Mouse (Mus musculus) right cerebral cortex, adult 18-20 months (tissue): ENCODE data around the gene Rwdd3.

Experiments
- DNase-seq: peaks from one replicate; pipeline ENCODE4 v3.0.0; 2022; ENCODE audit warnings: mixed read lengths

Rwdd3 gene

DNA sequence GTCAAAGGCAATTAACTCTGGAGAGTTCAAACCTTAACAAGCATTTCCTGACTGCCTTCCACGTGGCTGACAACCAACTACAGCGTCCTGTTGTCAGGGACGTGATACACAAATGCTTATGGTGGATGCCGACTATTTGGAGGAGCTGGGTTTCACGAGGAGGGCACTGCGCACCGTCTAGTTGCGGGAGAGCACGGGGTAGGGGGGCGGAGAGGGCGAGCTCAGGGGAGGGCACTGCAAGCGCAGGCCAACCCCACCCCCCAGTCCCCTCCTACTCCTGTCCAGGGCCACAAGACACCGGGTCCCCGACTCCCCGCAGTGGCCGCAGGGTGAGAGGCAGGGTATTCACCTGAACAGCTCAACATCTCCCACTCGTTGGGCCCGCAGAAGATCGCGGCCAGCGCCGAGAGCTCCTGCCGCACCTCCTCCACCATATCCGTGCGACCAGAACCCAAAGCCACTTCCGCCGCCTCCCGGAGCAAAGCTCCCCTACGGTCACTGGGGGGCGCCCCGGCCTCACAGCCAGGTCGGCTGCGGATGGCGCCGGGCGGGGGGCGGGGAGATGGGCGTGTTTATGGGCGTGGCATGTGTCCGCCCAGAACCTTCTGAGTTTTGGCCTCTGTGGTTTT, at the start of gene Rwdd3:
TSS of gene Rwdd3 (minus strand) at position 453 of the 629 bp plus-strand sequence.
- peak; percentile 92 for DNase-seq

DNA sequence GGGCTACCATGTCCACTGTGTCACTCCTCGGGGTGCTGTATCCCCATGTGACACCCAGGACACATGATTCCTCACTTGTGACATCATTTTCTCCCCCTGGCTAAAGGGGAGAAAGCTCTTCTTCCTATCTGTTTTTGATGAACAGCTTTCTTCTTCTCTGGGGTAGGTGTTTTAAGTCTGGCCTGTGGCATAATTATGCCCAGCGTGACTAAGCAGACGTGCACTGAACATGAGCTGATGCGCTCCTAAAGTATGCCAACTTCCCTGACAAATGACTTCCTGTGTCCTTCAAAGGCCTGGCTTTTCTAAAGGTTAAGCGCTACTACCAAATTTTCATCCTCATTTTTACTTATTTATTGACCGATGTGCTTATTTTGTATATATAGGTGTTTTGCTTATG, 45.5 kb upstream of the Rwdd3 start:
- DNase-seq: no peak

DNA sequence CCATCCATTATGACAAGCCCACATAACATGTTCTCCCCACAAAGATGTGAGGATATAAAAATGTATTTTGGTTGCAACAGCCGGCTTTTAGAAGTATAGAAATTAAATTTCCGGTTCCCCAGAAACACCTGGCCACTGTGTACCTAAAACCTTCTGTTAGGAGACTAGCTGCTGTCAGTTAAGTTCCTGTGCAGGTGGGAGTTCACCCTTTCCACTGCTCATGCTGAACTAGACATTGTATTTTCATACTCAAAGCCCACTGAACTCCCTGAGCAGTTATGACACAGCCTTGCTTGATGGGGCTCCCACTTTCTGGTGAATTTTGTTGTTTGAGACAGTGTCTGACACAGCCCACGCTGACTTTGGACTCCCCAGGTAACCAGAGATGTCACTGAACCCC, 42.0 kb upstream of the Rwdd3 start:
- DNase-seq: no peak

DNA sequence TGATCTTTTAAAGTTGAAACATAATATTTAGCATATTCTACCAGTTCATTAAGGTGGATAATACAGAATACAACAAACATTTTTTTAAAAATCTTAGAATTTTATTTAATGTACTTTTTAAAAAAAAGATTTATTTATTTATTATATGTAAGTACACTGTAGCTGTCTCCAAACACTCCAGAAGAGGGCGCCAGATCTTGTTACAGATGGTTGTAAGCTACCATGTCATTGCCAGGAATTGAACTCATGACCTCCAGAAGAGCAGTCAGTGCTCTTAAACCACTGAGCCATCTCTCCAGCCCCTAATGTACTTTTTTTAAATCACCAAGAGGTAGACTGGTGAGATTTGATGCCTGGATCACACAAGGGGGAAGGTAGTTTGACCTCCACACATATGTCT, 40.7 kb upstream of the Rwdd3 start:
- DNase-seq: no peak

DNA sequence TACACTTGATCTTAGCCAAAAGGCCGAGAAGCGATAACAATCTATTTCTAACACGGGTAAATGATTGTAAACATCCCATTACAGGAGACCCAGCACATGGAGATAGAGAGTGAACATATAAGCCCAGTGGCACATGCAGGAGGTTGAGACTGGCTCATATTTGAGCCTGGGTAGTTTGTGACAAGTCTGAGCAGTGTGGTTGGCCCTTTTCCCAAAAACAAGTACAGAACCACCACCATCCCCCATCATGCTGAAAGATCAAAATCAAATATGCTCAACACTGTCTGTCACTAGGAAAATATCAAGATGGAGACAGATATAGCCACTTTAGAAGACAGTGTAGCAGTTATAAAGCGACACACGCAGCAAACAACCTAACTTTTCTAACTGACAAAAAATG, 37.5 kb upstream of the Rwdd3 start:
- no peak for DNase-seq

DNA sequence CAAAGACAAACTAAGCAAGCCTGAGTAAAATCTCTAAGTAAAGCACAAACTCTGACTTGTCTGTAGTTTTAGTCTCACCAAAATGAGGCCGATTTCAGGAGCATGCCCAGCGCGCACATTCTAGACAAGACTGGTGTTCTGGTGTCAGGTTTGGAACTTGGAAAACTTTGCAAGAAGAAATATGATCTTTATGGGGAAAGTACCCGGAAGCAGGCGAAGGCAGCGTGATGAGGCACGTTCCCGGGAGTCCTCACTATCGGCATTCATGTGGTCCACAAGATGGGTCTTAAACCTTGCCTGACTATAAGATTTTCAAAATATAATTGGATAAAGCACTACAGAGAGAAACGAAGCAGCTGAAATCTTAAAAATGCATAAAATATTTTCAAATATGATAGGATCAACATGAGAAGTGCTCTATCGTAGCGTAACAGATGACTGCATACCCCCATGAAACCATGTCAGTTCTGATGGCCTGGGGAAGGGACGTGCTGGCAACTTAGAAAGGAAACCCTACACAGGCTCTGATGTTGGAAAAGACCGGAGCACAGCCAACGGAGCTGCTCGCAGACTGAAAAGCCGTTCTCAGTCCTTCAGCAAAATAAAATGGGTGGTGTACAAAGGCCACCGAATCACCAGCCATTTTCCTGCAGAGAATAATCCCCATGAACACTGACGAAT, 34.8 kb upstream of the Rwdd3 start:
- no peak for DNase-seq

DNA sequence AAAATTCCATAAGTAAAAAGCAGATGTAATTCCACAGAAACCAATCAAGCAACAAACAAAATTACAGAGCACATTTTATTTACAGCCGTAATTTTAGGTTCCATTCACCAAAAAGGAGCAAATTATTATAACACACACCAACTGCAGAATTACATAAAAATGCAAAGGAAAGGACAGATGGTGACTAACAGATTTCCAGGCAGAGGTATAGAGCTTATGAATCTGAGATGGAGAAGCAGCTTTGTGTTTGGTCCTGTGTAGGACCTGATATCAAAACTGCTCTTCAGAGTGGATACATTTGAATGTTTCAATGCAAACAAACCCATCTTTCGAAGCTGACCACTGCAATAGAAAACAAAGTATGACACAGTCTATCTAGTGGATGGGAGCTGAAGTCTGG, 31.1 kb upstream of the Rwdd3 start:
- DNase-seq: no peak

DNA sequence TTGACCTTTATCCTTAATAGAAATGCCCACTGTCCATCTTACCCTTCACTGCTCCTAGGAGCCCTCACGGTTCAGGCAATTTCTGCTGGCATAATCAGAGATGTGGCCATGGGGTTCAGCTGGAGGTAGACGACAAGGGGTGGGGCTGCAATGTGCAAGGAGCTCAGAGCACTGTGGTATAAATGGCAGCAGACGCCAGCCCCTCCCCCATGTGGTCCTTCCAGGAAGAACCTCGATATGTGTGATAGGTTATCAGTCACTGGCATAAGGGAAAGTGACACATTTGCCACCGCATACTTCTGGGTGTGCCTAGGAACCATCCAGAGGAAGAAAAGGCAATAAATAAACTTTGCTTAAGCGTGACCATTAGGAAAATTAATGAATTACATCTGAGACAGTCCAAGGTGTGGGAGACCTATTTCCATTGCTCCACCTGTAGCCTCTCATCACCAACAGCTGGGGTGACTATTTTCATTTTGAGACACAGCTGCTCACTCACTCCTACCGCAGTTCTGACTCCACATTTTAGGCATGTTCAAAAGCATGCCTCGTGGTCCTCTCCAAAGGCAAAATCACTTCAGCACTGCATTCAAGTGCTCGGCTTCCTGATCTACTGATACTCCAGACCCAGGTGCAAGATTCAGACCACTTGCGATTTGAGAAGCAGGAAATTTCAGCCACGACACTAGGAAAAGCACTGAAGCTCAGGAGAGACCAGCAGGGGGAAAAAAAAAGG, 29.7 kb upstream of the Rwdd3 start:
- DNase-seq: no peak

DNA sequence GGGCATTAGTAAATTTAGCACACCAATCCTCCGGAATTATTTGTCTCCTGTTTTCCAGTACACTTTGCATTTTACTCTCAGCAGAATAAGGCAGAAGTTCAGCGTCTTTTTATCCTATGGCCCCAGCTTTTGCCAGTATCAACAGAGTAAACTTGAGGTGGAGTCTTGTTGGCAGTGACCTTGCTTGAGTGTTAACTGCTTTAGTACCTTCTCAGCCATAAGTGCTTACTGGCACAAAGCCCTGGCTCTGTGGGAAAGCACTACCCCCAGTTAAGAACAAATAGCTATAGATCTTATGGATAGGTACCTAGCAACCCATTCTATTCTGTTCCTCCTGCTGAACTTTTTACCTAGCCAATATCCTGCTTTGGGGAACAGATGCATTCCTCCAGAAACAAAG, 17.7 kb upstream of the Rwdd3 start:
- DNase-seq: no peak

DNA sequence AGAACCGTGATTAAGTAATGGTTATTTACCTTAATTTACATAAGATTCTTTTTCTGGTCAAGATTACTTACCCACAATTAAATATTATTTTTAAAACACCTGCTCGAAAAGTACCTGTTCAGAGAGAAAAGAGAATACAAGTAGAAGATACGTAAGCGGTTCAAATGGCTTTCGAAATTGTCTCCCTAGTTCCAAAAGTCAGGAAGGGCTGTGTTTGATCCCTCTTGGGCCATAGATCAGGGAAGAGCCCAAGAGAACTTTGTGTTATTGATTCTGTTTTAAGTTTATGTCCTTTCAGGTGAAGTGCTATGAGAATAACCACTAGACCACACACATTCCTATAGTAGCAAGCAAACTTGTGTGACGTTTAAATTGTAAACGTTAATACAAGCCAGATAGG, 16.0 kb upstream of the Rwdd3 start:
- DNase-seq: no peak

DNA sequence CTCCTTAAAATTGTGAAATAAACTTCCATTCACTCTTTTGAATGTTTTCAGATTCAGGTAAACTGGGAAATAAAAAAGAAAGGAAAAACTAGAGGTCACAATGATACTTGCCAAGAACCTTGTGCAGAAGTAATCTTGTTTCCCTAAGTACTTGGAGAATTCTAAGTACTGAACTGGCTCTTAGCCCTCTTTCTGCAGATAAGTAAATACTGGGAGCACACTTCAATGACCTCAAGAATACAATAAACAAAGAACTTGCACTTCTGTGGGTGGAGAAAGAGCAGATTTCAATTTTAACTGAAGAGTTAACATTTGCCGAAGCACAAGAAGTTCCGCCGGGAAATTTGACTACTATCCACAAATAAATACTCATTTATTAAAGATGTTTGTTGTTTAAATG, 15.4 kb upstream of the Rwdd3 start:
- DNase-seq: no peak

DNA sequence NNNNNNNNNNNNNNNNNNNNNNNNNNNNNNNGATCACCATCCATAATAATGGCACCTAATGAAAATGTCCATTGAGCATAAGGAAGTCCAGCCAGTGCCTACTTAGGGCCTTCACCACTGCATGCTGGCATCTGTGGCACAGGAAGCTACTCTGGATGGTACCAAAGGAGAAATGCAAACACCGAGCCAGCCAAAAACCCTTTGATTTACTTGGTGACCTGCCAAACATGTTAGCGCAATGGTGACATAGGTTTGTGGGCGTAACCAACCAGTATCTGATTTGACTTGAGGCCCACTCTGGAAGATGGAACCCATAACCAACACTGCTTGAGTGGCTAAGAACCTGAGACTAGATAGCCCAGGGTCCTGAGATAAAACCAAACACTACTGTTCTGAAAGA, 13.7 kb upstream of the Rwdd3 start:
- no peak for DNase-seq

DNA sequence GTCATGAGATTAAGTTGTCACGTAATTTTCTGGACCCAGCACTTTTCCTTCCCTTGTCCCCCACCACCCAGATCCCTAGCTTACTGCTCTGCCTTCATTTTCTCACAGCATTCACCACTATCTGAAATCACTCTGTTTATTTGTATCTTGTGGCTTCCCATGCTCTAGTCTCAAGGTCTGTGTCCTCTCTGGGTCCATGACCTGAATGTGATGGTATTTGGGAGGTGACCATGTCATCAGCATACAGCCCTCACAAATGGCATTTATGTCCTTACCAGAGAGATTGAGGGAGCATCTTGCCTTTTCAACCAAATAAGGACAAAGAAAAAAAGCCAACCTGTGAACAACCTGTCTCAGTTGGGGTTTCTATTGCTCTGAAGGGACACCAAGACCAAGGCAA, 4.5 kb upstream of the Rwdd3 start:
- DNase-seq: no peak

DNA sequence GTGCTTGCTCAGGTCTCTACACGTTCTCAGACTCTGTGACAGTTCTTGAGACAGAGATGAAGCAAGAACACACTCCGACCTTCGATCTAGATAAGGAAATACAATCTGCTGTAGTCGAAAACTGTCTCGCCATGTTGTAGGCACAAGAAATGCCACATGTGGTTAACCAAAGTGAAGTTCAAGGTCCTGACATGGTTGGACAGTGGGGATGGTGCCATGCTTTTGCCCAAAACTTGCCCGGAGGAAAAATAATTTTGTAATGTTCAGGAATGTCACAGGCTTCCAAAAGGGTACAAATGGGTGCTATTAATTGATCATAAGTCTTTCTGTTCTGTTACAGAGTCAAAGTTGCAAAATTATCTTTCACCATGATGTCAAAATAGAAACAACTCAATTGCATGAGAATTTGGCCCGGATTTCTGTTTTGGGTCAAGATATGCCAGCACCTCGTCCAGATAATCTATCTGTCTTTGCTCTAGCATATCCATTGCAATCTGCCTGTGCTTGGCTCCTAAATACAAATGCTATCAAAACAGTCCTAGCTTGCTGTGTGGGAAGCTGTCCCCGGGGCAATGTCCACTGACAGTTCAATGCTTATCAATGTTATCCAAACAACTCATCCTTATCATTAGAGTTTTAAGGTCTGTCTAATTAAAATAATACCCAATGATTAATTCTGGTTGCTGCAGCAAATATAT, 2.9 kb upstream of the Rwdd3 start:
- DNase-seq: no peak

DNA sequence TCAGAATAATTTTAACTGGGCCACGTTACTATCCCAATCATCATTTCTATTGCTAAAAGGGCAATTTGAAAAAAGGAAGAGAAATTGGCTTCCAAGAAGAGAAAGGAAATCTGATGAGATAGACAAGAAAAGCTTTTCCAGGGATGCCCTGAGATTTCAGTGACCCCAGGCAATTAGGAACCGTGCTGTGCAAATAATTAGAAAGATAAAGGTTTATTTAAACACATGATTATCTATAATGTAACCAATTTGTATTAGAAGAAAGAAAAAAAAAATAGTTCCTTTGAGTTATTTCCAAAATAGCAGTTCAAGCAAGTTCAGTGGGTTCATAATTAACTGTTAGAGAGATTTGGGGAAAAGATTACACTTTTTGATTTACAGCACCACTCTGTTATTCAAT, 1.2 kb upstream of the Rwdd3 start:
- DNase-seq: no peak

DNA sequence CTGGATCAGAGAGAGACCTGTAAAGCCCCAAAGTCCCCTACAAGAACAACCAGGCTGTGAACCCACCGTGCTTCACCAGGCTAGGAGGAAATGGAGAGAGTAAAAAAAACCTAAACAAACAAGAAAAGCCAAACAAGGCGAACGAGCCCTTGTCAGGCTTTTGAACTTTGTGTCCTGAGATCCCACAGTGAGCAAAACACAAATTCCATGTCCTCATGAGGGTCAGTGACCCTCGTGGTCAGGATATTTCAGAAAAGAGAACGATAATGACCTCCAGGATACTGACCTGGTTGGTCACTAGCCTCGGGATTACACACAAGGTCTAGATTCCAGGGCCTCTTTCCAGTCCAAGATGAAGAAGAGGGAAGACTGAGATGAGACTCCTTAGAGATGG, 374 bp upstream of the Rwdd3 start:
- no peak for DNase-seq

DNA sequence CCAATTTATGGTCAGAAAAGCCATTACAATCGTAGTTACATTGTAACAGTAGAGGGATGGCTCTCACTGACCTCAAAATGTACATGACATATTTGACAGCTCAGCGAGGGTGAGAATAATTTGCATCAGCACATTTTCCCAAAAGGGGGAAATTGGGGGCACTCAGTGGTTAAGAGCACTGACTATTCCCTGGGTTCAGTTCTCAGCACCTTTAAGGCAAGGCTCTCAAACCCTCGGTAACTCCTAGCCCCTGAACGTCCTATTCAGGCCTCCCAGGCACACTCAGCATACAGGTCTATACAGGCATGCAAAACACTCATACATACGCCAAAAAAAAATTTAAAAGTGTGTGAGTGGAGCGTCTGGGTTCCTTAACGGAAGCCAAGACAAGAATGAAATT, 864 bp downstream of the Rwdd3 start:
- DNase-seq: no peak

DNA sequence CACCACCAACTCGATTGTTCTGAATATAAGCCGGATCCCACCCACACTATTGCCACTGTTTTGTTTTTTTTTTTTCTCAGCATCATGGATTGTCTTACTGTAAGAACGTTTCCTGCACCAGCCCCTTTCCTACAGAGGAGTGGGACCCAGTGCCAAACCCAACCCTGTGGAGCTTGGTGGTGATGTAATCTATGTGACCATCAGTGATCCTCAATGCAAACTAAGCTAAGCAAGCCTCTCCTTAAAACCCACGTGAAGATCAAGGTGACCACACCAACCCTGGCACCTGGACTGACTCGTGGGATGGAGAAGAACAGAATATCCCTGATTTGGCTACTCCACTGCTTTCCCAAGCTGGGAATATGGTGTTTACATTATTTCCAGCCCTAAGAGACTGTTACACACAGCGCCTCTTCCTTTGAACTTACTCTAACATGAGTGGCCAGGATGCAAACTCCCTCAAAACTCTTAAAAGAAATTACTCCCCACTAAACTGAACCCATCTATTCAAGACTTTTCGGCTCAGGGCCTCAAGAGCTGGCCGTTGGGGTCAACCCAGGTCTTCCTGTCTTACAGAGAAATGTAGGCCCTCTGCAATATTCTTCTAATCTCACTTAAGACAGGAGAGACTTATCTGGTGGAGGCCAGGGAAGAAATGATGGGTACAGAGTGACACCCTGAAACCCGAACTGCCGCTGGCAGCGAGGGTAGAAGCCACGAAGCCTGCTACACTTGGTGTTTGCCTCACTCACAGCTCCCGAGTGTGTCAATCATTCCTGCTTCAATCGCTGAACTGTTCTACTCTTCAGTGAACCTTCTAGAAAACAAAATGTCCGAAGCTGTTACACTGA, 2.2 kb downstream of the Rwdd3 start:
- no peak for DNase-seq

DNA sequence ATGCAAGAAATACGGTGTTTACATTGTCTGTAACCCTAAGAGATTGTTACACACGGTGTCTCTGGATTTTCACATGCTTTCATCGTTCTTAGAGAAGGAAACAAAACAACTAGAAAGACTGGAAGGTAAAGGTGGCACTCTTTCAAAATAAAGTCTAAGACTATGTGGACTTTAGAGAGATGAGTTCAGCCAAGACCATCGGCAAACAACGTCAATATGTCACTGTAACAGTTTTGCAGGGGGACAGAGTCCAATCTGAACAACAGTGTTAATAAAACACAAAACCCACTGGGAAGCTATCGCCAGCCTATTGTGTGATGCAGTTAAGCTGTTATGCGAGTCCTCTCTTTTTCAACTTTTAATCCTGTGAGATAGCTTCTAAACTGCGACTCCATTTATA, 2.9 kb downstream of the Rwdd3 start:
- DNase-seq: no peak

DNA sequence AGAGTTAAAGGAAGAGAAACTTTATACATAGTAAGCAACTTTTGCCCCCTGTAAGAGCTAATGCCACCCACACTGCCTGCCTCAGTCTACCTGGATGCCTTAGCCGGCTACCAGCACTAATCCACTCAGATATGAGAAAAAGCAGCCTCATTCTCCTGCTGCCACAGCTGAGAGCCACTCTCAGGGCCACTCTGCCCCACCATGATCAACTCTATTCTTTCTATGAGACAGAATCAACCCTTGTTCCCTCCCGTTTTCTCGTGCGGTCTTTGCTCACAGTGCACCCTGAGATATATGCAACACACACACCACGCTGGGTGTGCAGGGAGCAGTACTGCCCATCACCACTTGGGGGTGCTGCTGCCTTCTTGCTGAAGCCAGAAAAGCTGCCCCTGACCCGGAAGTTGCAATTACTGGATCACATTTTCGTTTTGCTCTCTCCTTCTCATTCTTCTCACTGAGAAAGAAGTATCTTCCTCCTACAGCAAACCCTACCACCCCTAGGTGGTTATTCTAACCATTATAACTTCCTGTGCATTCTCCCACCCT, 8.2 kb downstream of the Rwdd3 start:
- peak; percentile 46 for DNase-seq

DNA sequence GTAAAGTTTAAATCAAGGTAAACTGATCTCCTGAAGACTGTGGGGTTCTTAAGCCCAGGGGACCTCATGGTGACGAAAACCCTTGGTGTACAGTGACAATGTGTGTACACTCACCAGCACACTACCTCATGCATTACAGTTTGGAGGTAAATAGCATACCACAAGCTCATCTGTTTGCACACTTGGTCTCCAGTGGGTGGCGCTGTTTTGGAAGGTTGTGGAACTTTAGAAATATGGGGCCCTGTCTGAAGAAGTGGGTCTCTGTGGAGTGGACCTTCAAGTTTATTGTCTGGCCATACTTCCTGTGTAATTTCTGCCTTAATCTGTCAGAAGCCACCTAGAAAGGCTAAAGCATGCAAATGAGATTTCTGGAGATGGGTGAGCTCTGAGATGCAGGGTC, 9.8 kb downstream of the Rwdd3 start:
- DNase-seq: no peak

DNA sequence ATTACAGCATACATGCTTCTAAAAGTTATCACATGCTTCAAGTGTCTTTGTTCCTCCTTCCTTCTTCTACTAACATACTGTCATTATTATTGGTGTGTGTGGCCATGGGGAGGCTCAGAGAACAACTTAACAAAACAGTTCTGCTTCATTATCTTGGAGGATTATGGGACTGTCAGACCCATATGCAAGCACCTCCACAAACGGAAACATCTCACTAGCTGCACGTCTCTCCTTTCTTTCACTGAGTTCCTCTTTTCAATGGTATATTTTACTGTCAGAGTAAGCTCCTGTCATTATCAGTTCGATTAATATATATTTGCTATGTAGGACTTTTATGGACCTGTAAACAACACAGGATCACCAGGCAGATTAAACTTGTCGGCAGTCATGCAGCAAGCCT, 11.1 kb downstream of the Rwdd3 start:
- no peak for DNase-seq

DNA sequence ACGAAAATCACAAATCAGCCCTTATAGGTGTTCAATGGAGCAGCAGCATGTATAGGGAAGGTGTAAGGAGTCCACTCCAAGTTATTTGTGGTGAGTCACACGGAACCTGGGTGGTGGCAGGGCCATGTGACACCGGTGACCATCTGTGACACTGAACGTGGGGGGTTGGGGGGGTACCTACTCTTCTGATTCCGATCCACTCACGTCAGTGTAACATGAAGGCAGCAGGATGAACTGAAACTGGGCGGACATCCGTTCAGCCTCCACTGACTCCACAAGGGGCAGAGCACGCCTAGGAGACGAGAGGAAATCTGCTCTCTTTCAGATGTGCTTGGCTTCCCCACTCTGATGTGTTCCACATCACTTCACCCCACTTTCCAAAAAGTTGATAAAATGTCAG, 11.9 kb downstream of the Rwdd3 start:
- no peak for DNase-seq
